Mouse (Mus musculus): ENCODE data around the gene Retreg3. TPM values are rescaled to one million over a fixed set of nuclear protein-coding genes. Genes with fewer than 3 reads are reported as not detected.

Gene Retreg3
- polyA plus RNA-seq, 1 experiment from 2014 or later = 12.3 TPM

GRCm38 (mm10) chr11:101110708-101111107 lies 9.0 kb downstream of the Retreg3 start:
- no peak for ATAC-seq
- TF ChIP-seq CTCF (IDR thresholded peaks at IDR 0.05; ENCODE audit: low read depth) = no peak
- Histone ChIP-seq H3K9ac (ENCODE audit: low read depth, low read length) (no peak overlapping the region), H3K4me1 (replicated peaks; ENCODE audit: control insufficient read depth, insufficient read depth, low read length) (peaks cover 3% of the 10 kb centered on the region; the same call in 1 of the 2 replicates), H3K4me3 (ENCODE audit: low read depth, low read length) (no peak overlapping the region), H3K27ac (ENCODE audit: low read depth, low read length) (no peak overlapping the region), H3K27me3 (replicated peaks; ENCODE audit: control insufficient read depth, insufficient read depth, low read length) (no peaks in the 10 kb centered on the region), H3K4me2 (replicated peaks; ENCODE audit: low read depth) (no peak overlapping the region), H3K9me3 (ENCODE audit: control insufficient read depth) (no peaks in the 10 kb centered on the region), H3K36me3 (ENCODE audit: control insufficient read depth, insufficient read depth) (peaks cover 2% of the 10 kb centered on the region; the same call in 1 of the 2 replicates)
- WGBS = 35% methylated on average over 5 of the region's 5 CpGs

- 87% methylated on average over 4 of the region's 4 CpGs for WGBS
Measured at GRCm38 (mm10) chr11:101109351-101109750, 10.3 kb downstream of the Retreg3 start.

DNA sequence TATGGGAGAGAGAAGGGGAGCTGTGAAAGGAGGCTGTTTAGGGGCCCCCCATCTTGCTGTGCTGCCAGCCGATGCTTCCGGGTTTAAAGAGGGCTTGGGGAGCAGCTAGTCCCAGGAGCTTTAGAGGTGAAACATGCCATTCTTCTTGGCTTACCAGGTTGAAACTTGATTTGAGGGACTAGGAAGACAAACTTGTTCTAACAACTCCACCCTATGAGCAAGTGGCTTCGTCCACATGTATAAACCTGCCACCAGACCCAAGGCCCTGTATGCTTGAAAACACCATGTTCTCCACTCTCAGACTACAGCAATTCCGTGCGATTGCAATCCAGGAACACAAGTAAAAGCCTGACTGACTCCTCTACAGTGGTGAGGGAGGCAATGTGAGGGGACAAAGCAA lies 16.7 kb downstream of the Retreg3 start:
- Histone ChIP-seq H3K27ac (ENCODE audit: low read depth, low read length) (no peak overlapping the region), H3K27me3 (replicated peaks; ENCODE audit: control insufficient read depth, insufficient read depth, low read length) (no peaks in the 10 kb centered on the region), H3K4me2 (replicated peaks; ENCODE audit: low read depth) (no peak overlapping the region), H3K9me3 (ENCODE audit: control insufficient read depth) (no peaks in the 10 kb centered on the region), H3K9ac (ENCODE audit: low read depth, low read length) (no peak overlapping the region), H3K36me3 (ENCODE audit: control insufficient read depth, insufficient read depth) (peaks cover 69% of the 10 kb centered on the region), H3K4me3 (ENCODE audit: low read depth, low read length) (no peak overlapping the region), H3K4me1 (replicated peaks; ENCODE audit: control insufficient read depth, insufficient read depth, low read length) (no peaks in the 10 kb centered on the region)
- no peak for TF ChIP-seq CTCF (IDR thresholded peaks at IDR 0.05; ENCODE audit: low read depth)
- no peak for ATAC-seq
- WGBS = 95% methylated on average over 5 of the region's 5 CpGs

More at GRCm38 (mm10) chr11:101109351-101109750, 10.3 kb downstream of the Retreg3 start:
- TF ChIP-seq CTCF (IDR thresholded peaks at IDR 0.05; ENCODE audit: low read depth) = no peak
- H3K9ac ChIP-seq (ENCODE audit: low read depth, low read length) = no peak overlapping the region
- H3K9me3 ChIP-seq (ENCODE audit: control insufficient read depth) = no peaks in the 10 kb centered on the region
- H3K36me3 ChIP-seq (ENCODE audit: control insufficient read depth, insufficient read depth) = peaks cover 13% of the 10 kb centered on the region; the same call in 1 of the 2 replicates
- H3K4me3 ChIP-seq (ENCODE audit: low read depth, low read length) = no peak overlapping the region
- no peaks in the 10 kb centered on the region; the same call in 1 of the 2 replicates for H3K4me1 ChIP-seq (replicated peaks; ENCODE audit: control insufficient read depth, insufficient read depth, low read length)
- no peaks in the 10 kb centered on the region for H3K27me3 ChIP-seq (replicated peaks; ENCODE audit: control insufficient read depth, insufficient read depth, low read length)
- no peak overlapping the region for H3K27ac ChIP-seq (ENCODE audit: low read depth, low read length)
- H3K4me2 ChIP-seq (replicated peaks; ENCODE audit: low read depth) = no peak overlapping the region
- no peak for ATAC-seq

DNA sequence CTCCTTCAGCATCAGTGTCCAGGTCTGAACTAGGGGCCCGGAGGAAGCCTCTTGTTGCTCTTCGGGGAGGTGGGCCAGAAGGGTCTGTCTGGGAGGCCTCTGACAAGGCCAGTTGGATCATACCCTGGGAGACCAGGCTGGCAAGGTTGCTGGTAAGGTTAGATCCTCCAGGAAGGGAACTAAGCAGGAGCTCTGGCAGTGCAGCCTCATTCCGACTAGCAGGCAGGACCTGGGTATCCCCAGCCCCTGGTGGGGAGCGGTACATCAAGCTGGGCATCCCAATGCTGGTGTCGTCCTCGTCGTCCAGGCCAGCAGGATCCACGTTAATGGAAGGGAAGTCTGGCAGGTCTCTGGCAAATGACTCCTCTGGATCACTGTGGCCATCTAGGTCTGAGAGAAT lies 21.5 kb downstream of the Retreg3 start:
- no peak overlapping the region for H3K4me2 ChIP-seq (replicated peaks; ENCODE audit: low read depth)
- H3K4me1 ChIP-seq (replicated peaks; ENCODE audit: control insufficient read depth, insufficient read depth, low read length) = no peaks in the 10 kb centered on the region
- no peak for ATAC-seq
- peaks cover 58% of the 10 kb centered on the region for H3K36me3 ChIP-seq (ENCODE audit: control insufficient read depth, insufficient read depth)
- no peaks in the 10 kb centered on the region for H3K27me3 ChIP-seq (replicated peaks; ENCODE audit: control insufficient read depth, insufficient read depth, low read length)
- H3K4me3 ChIP-seq (ENCODE audit: low read depth, low read length) = no peak overlapping the region
- no peaks in the 10 kb centered on the region for H3K9me3 ChIP-seq (ENCODE audit: control insufficient read depth)
- no peak overlapping the region for H3K9ac ChIP-seq (ENCODE audit: low read depth, low read length)
- WGBS = 91% methylated on average over 8 of the region's 8 CpGs
- no peak for TF ChIP-seq CTCF (IDR thresholded peaks at IDR 0.05; ENCODE audit: low read depth)
- H3K27ac ChIP-seq (ENCODE audit: low read depth, low read length) = no peak overlapping the region

GRCm38 (mm10) chr11:101095314-101096024 lies 24.2 kb downstream of the Retreg3 start, which contains the start of gene Psmc3ip:
TSS of gene Psmc3ip (minus strand) at chr11:101095436.
- Histone ChIP-seq H3K36me3 (ENCODE audit: control insufficient read depth, insufficient read depth) (peaks cover 62% of the 10 kb centered on the region), H3K4me2 (replicated peaks; ENCODE audit: low read depth) (peak within 1 kb of the TSS; percentile 88), H3K27ac (ENCODE audit: low read depth, low read length) (peak within 1 kb of the TSS; percentile 92), H3K9ac (ENCODE audit: low read depth, low read length) (peak within 1 kb of the TSS; percentile 73), H3K4me3 (ENCODE audit: low read depth, low read length) (peak within 1 kb of the TSS; percentile 60), H3K4me1 (replicated peaks; ENCODE audit: control insufficient read depth, insufficient read depth, low read length) (no peaks in the 10 kb centered on the region), H3K27me3 (replicated peaks; ENCODE audit: control insufficient read depth, insufficient read depth, low read length) (no peaks in the 10 kb centered on the region), H3K9me3 (ENCODE audit: control insufficient read depth) (no peaks in the 10 kb centered on the region)
- peak; percentile 93 for ATAC-seq
- TF ChIP-seq CTCF (IDR thresholded peaks at IDR 0.05; ENCODE audit: low read depth) = peak; percentile 88
- WGBS = under 1% methylated on average over 43 of the region's 43 CpGs

GRCm38 (mm10) chr11:101094930-101095313 lies 24.8 kb downstream of the Retreg3 start:
- TF ChIP-seq CTCF (IDR thresholded peaks at IDR 0.05; ENCODE audit: low read depth) = no peak
- peak; percentile 25 for ATAC-seq
- Histone ChIP-seq H3K36me3 (ENCODE audit: control insufficient read depth, insufficient read depth) (peaks cover 62% of the 10 kb centered on the region), H3K4me2 (replicated peaks; ENCODE audit: low read depth) (peak overlapping the region; percentile 88), H3K9ac (ENCODE audit: low read depth, low read length) (peak overlapping the region; percentile 73), H3K4me3 (ENCODE audit: low read depth, low read length) (peak overlapping the region; percentile 60), H3K27ac (ENCODE audit: low read depth, low read length) (no peak overlapping the region), H3K9me3 (ENCODE audit: control insufficient read depth) (no peaks in the 10 kb centered on the region), H3K27me3 (replicated peaks; ENCODE audit: control insufficient read depth, insufficient read depth, low read length) (no peaks in the 10 kb centered on the region), H3K4me1 (replicated peaks; ENCODE audit: control insufficient read depth, insufficient read depth, low read length) (no peaks in the 10 kb centered on the region)
- 1% methylated on average over 18 of the region's 18 CpGs for WGBS
